Mouse (Mus musculus) Patski (cell line): ENCODE results near the gene Vmn1r114. TPM values are rescaled to one million over a fixed set of nuclear protein-coding genes. Genes with fewer than 3 reads are reported as not detected.
"Not testable (repeated sequence)": the region's sequence is repeated elsewhere in the genome, so short reads cannot be mapped to it uniquely, and the experiment has no call there.

Experiments used
- ATAC-seq: fragments of 100-300 bp; one replicate; pipeline ENCODE4 v1.8.0; 2021
- CTCF ChIA-PET: fragments of 350-600 bp; sonication (Branson Sonifier 250); formaldehyde crosslinking; loops from one replicate; lab custom pipeline; 2022; ENCODE audit warnings: inconsistent platforms; lab: Charles Lee
- POLR2A ChIA-PET: fragments of 350-600 bp; sonication (Branson Sonifier 250); formaldehyde crosslinking; loops from one replicate; lab custom pipeline; 2022; ENCODE audit warnings: antibody characterized with exemption, inconsistent platforms; lab: Charles Lee
- DNase-seq: peaks from one replicate; pipeline ENCODE4 v3.0.0-alpha.2; 2011; ENCODE audit warnings: low read depth, low spot score
- H3K27me3 ChIP-seq: fragments of 371-371 bp; one replicate; pipeline ENCODE4 v1.5.1; 2021
- in situ Hi-C: fragments of 300-500 bp; cut with MboI; formaldehyde crosslinking; loops from 3 replicates; pipeline ENCODE4 v1.11.1; 2018; ENCODE audit warnings: low pct_unique_long_range_greater_than_20kb, mixed read lengths
- polyA plus RNA-seq: library from polyadenylated mRNA; unstranded; gene quantifications from one replicate; pipeline ENCODE4 v1.2.3, GENCODE M21; 2021

Gene Vmn1r114
- polyA plus RNA-seq: not detected

GRCm38 (mm10) chr7:20812086-20812485 lies at the start of gene Vmn1r114:
Gene Vmn1r114 (minus strand): TSS chr7:20812186.
- ATAC-seq, POLR2A ChIA-PET, CTCF ChIA-PET, in situ Hi-C loops, DNase-seq, H3K27me3 ChIP-seq: not testable (repeated sequence)

- ATAC-seq, H3K27me3 ChIP-seq, POLR2A ChIA-PET, CTCF ChIA-PET, in situ Hi-C loops, DNase-seq: not testable (repeated sequence)
Measured at GRCm38 (mm10) chr7:20844885-20845284, 32.9 kb upstream of the Vmn1r114 start, which contains the start of gene Vmn1r115. Gene Vmn1r115 (minus strand): TSS chr7:20844985.

GRCm38 (mm10) chr7:20786985-20787384 lies 25.0 kb downstream of the Vmn1r114 start, which contains the start of gene Vmn1r113:
Gene Vmn1r113 (plus strand): TSS chr7:20787285.
- POLR2A ChIA-PET, in situ Hi-C loops, ATAC-seq: not testable (repeated sequence)

DNA sequence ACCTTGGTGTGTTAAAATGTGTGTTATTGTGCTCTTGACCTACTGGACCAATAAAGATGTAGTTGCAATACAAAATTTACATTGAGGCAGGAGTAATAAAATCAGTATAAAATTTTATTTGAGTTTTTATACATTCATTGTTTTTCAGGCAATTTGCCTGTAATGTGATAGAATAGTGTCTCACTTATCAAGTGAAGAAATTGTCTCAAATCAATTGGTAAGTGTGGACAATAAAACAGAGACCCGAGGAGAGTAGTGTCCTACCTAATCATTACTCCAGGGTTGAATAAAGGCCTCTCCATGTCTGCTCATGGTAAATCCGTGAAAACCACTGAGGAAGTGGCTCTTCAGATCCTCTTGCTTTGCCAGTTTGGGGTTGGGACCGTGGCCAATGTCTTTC lies 41.1 kb downstream of the Vmn1r114 start, which contains the start of gene Vmn1r112:
TSS of gene Vmn1r112 (plus strand) at position 301 of the 400 bp plus-strand sequence.
- POLR2A ChIA-PET, in situ Hi-C loops, DNase-seq, CTCF ChIA-PET, ATAC-seq, H3K27me3 ChIP-seq: not testable (repeated sequence)

More at GRCm38 (mm10) chr7:20786985-20787384, 25.0 kb downstream of the Vmn1r114 start, which contains the start of gene Vmn1r113:
- H3K27me3 ChIP-seq, CTCF ChIA-PET, DNase-seq: not testable (repeated sequence)

Other genes starting within 250 kb of the Vmn1r114 start
- gene Gm4141, start 235.9 kb downstream of the Vmn1r114 start, polyA plus RNA-seq: not detected
- not detected for gene Gm4513, start 213.2 kb downstream of the Vmn1r114 start, polyA plus RNA-seq
- gene Vmn1r107, start 143.3 kb downstream of the Vmn1r114 start, polyA plus RNA-seq: not detected
- gene Vmn1r111, start 109.0 kb downstream of the Vmn1r114 start, polyA plus RNA-seq: not detected
- gene Gm10668, start 81.6 kb downstream of the Vmn1r114 start, polyA plus RNA-seq: not detected
- not detected for gene Vmn1r112, start 41.0 kb downstream of the Vmn1r114 start, polyA plus RNA-seq
- gene Vmn1r113, start 24.9 kb downstream of the Vmn1r114 start, polyA plus RNA-seq: not detected
- not detected for gene Vmn1r115, start 32.8 kb upstream of the Vmn1r114 start, polyA plus RNA-seq
- gene Vmn1r116, start 60.1 kb upstream of the Vmn1r114 start, polyA plus RNA-seq: not detected
- not detected for gene Vmn1r117, start 71.9 kb upstream of the Vmn1r114 start, polyA plus RNA-seq
- gene Vmn1r118, start 100.2 kb upstream of the Vmn1r114 start, polyA plus RNA-seq: not detected
- gene Vmn1r119, start 200.3 kb upstream of the Vmn1r114 start, polyA plus RNA-seq: not detected
- gene Vmn1r120, start 241.6 kb upstream of the Vmn1r114 start, polyA plus RNA-seq: not detected